Mouse (Mus musculus): Measurements from ENCODE around the gene Erbin. TPM values are rescaled to one million over a fixed set of nuclear protein-coding genes. Genes with fewer than 3 reads are reported as not detected.

Erbin gene
- total RNA-seq (2021) = 10 to 100 TPM; 41.2 to 43.2 TPM
- long read RNA-seq, experiment 1, full-length matches to known transcripts = 6 of 13 reads
- long read RNA-seq, experiment 1, partial matches to known transcripts = 2 of 13 reads
- long read RNA-seq, experiment 1, other reads (novel, unspliced or antisense) = 5 of 13 reads
- long read RNA-seq, experiment 2, full-length matches to known transcripts = 8 of 12 reads
- long read RNA-seq, experiment 2, partial matches to known transcripts = 4 of 12 reads
- long read RNA-seq, experiment 2, other reads (novel, unspliced or antisense) = 0 of 12 reads

GRCm38 (mm10) chr13:103920261-103920932 is at the start of gene Erbin:
Gene Erbin, minus strand, starts transcription at chr13:103920514.
- intact Hi-C loops (cut with DNase I; ENCODE audit: low total_unique reads) = loop anchor here (10.0 kb wide), 1 partner anchor 124 kb away; no protein-coding TSS in a partner anchor
- DNase-seq = peak; percentile 83

- peak; percentile 22 for DNase-seq
These were observed 49.6 kb upstream of the Erbin start for GRCm38 (mm10) chr13:103969912-103970311.

DNA sequence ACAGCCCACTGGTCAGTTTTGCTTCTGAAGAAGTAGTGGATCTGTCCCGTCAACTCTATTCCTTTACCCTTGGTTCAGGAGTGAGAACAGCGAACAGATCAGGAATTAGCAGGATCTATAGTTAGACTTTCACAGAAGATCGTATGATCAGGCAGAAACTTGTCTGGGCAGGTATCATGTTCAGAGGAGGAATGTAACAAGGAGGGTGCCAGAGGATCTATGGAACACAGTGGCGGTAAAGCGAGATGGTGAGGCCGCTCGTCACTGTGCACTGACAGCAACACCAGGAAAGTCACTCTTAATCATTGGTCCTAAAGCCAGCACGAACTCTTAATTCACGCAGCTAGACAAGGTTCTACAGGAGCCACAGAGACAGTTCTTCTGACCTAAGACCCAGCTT is 47.7 kb upstream of the Erbin start:
- DNase-seq = no peak
- intact Hi-C loops (cut with DNase I; ENCODE audit: low total_unique reads) = no loop called here

More at GRCm38 (mm10) chr13:103969912-103970311, 49.6 kb upstream of the Erbin start:
- intact Hi-C loops (cut with DNase I; ENCODE audit: low total_unique reads) = no loop called here

GRCm38 (mm10) chr13:103966696-103967215 is 46.4 kb upstream of the Erbin start:
- no peak for DNase-seq
- intact Hi-C loops (cut with DNase I; ENCODE audit: low total_unique reads) = no loop called here

DNA sequence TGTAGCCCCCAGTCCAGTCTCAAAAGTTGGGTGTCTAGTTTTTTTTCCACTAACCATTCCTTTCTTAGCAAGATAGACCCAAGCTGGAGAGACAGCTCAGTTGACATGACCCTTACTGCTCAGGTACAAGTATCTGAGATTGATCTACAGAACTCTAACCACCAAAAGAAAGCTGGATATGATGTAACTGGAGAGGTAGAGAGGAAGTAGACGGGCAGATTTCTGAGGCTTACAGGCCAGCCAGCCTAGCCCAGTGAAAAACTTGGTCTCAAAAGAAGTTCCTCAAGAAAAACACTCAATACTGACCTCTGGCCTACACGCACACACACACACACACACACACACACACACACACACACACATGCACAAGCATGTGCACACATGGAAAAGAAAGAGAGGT is 44.9 kb upstream of the Erbin start:
- intact Hi-C loops (cut with DNase I; ENCODE audit: low total_unique reads) = no loop called here
- no peak for DNase-seq

DNA sequence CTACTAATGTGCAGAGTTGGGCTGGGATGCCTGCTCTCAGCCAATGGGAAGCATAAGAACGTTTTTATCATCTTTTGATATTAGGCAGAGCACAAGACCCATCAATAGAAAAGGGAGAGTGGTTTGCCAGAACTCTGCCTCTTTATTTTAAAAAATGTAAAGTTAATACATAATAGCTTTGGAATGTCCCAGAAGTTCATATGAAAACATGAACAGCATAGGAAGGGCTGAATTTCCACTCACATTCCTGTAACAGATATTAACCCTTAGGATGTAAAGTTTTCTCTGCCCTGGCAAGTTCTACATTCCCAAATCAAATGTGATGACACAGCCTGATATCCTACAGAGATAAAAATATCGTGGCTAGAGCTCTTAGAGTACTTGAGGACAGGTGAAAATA is 42.8 kb upstream of the Erbin start:
- DNase-seq = no peak
- intact Hi-C loops (cut with DNase I; ENCODE audit: low total_unique reads) = no loop called here

- intact Hi-C loops (cut with DNase I; ENCODE audit: low total_unique reads) = no loop called here
- DNase-seq = no peak
These were observed 39.5 kb upstream of the Erbin start for GRCm38 (mm10) chr13:103959841-103960240.

GRCm38 (mm10) chr13:103958607-103959123 is 38.4 kb upstream of the Erbin start:
- DNase-seq = no peak
- intact Hi-C loops (cut with DNase I; ENCODE audit: low total_unique reads) = no loop called here

- intact Hi-C loops (cut with DNase I; ENCODE audit: low total_unique reads) = no loop called here
- DNase-seq = no peak
These were observed 37.0 kb upstream of the Erbin start for GRCm38 (mm10) chr13:103957175-103957940.

- no peak for DNase-seq
These were observed 35.3 kb upstream of the Erbin start for GRCm38 (mm10) chr13:103955652-103956051.

GRCm38 (mm10) chr13:103951393-103951792 is 31.1 kb upstream of the Erbin start:
- intact Hi-C loops (cut with DNase I; ENCODE audit: low total_unique reads) = no loop called here
- DNase-seq = no peak

More at GRCm38 (mm10) chr13:103955652-103956051, 35.3 kb upstream of the Erbin start:
- intact Hi-C loops (cut with DNase I; ENCODE audit: low total_unique reads) = no loop called here

GRCm38 (mm10) chr13:103940796-103941195 is 20.5 kb upstream of the Erbin start:
- intact Hi-C loops (cut with DNase I; ENCODE audit: low total_unique reads) = no loop called here
- DNase-seq = no peak

GRCm38 (mm10) chr13:103924586-103924985 is 4.3 kb upstream of the Erbin start:
- peak; percentile 21 for DNase-seq

DNA sequence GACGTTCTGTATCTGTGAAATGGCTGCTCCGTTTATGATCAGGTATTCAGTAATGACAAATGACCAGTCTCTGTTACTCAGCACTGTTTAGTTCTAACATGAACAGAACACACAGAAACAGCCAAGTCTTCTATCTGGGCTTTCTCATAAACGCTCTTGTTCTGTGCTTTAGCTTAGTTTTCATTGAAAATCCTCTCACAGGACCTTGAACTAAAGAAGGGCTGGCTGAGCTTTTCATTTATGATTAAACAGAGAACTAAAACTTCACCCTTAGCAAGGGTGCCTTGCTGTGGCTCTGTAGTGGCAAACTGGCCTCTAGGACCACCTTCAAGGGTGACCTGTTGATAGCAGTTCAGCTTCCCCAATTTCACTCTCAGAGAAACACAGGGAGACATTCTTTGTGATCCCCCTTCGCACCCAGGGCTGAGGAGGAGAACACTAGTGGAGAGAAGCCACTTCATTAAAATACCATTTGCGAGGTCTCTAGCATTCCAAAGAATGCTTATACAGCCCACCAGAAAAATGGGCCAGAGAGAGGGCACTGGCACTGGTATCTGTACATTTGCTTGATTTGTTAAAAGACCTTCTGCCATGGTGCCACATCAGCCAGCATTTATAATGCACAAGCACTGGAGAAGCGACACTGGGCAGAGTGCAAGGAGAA is 3.2 kb upstream of the Erbin start:
- DNase-seq = no peak
- intact Hi-C loops (cut with DNase I; ENCODE audit: low total_unique reads) = loop anchor here (10.0 kb wide), 1 partner anchor 121 kb away; no protein-coding TSS in a partner anchor

More at GRCm38 (mm10) chr13:103924586-103924985, 4.3 kb upstream of the Erbin start:
- intact Hi-C loops (cut with DNase I; ENCODE audit: low total_unique reads) = loop anchor here (10.0 kb wide), 1 partner anchor 120 kb away; no protein-coding TSS in a partner anchor

GRCm38 (mm10) chr13:103921831-103922380 is 1.6 kb upstream of the Erbin start:
- DNase-seq = no peak
- intact Hi-C loops (cut with DNase I; ENCODE audit: low total_unique reads) = loop anchor here (10.0 kb wide), 1 partner anchor 123 kb away; no protein-coding TSS in a partner anchor

- DNase-seq = peak; percentile 91
These were observed 868 bp upstream of the Erbin start for GRCm38 (mm10) chr13:103920933-103921830.

GRCm38 (mm10) chr13:103919956-103920260 is 406 bp downstream of the Erbin start:
- DNase-seq = no peak
- intact Hi-C loops (cut with DNase I; ENCODE audit: low total_unique reads) = loop anchor here (10.0 kb wide), 1 partner anchor 125 kb away; no protein-coding TSS in a partner anchor

More at GRCm38 (mm10) chr13:103920933-103921830, 868 bp upstream of the Erbin start:
- intact Hi-C loops (cut with DNase I; ENCODE audit: low total_unique reads) = loop anchor here (10.0 kb wide), 1 partner anchor 124 kb away; no protein-coding TSS in a partner anchor

All from gastrocnemius, postnatal 14 days (tissue).